In the genomic region with DNA sequence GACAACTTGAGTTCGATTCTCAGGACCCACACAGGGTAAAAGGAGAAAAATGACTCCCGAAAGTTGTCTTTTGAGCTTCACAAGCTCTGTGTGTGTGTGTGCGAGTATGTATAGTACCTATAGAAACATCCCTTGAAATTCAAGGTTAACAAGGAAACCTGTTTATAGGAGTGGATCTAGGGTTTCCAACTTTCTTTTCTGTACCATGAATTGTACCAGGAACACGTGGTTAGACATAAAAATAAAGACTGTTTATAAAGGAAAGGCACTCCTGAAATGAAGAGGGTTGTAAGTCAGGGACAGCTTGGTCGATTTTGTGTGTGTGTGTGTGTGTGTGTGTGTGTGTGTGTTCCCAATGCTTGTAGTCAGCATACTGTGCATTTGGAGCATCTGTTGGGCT, we compare ENCODE assay signal across 8 mouse cellular contexts. TPM values are rescaled to one million over a fixed set of nuclear protein-coding genes. Genes with fewer than 3 reads are reported as not detected.
DNase-seq lines count a peak whose midpoint lies in the region; ATAC-seq and TF ChIP-seq lines count a peak whose summit lies in the region.

No protein-coding gene starts in this region.

- TF ChIP-seq EP300 in stomach, postnatal 0 days (optimal IDR thresholded peaks at IDR 0.05): no peak

- H3K27me3 ChIP-seq in cerebellum, adult 2 months (ENCODE audit: control insufficient read depth, insufficient read depth, low read length): peaks cover under 1% of the 10 kb centered on the region; the same call in 1 of the 2 replicates
- H3K27me3 ChIP-seq in neural tube, embryonic 11.5 days (ENCODE audit: control insufficient read depth, insufficient read depth, low read length): peaks cover 7% of the 10 kb centered on the region
- H3K27me3 ChIP-seq in liver, embryonic 11.5 days (replicated peaks; ENCODE audit: control insufficient read depth, insufficient read depth, low read length): peaks cover 10% of the 10 kb centered on the region
- H3K27me3 ChIP-seq in stomach, postnatal 0 days (ENCODE audit: control insufficient read depth, insufficient read depth, low read length): no peaks in the 10 kb centered on the region

- H3K9ac ChIP-seq in neural tube, embryonic 11.5 days (ENCODE audit: low read length): peak overlapping the region; percentile 89
- H3K9ac ChIP-seq in liver, embryonic 11.5 days (ENCODE audit: low read depth, low read length): peak overlapping the region; percentile 87
- H3K9ac ChIP-seq in stomach, postnatal 0 days (ENCODE audit: low read length): peak overlapping the region; percentile 87; the same call in 1 of the 2 replicates

- 9% methylated on average over 5 of the region's 5 CpGs for WGBS in cerebellum, adult 2 months
- WGBS in neural tube, embryonic 11.5 days: 14% methylated on average over 5 of the region's 5 CpGs
- 11% methylated on average over 5 of the region's 5 CpGs for WGBS in liver, embryonic 11.5 days
- 10% methylated on average over 5 of the region's 5 CpGs for WGBS in stomach, postnatal 0 days

- peaks cover 3% of the 10 kb centered on the region; the same call in 1 of the 2 replicates for H3K36me3 ChIP-seq in neural tube, embryonic 11.5 days (ENCODE audit: control insufficient read depth, insufficient read depth, low read length)
- H3K36me3 ChIP-seq in liver, embryonic 11.5 days (ENCODE audit: control insufficient read depth, insufficient read depth, low read length): no peaks in the 10 kb centered on the region
- H3K36me3 ChIP-seq in stomach, postnatal 0 days (ENCODE audit: control insufficient read depth, insufficient read depth, low read length): peaks cover 3% of the 10 kb centered on the region; the same call in 1 of the 2 replicates

- H3K4me1 ChIP-seq in cerebellum, adult 2 months (ENCODE audit: control insufficient read depth, insufficient read depth, low read length): peaks cover 8% of the 10 kb centered on the region
- H3K4me1 ChIP-seq in neural tube, embryonic 11.5 days (ENCODE audit: control insufficient read depth, insufficient read depth, low read length): peaks cover 8% of the 10 kb centered on the region
- peaks cover 13% of the 10 kb centered on the region for H3K4me1 ChIP-seq in liver, embryonic 11.5 days (replicated peaks; ENCODE audit: control insufficient read depth, insufficient read depth, low read length)
- H3K4me1 ChIP-seq in stomach, postnatal 0 days (replicated peaks; ENCODE audit: control insufficient read depth, insufficient read depth): no peaks in the 10 kb centered on the region

- H3K9me3 ChIP-seq in neural tube, embryonic 11.5 days (ENCODE audit: control insufficient read depth, low read length): no peaks in the 10 kb centered on the region
- H3K9me3 ChIP-seq in liver, embryonic 11.5 days (ENCODE audit: control insufficient read depth, low read length): no peaks in the 10 kb centered on the region
- H3K9me3 ChIP-seq in stomach, postnatal 0 days (ENCODE audit: control insufficient read depth, low read length): no peaks in the 10 kb centered on the region

- no peak for ATAC-seq in neural tube, embryonic 11.5 days (ENCODE audit: insufficient read depth, low FRiP score, low TSS enrichment)
- ATAC-seq in liver, embryonic 11.5 days (replicated peaks; ENCODE audit: low FRiP score): no peak
- ATAC-seq in stomach, postnatal 0 days (ENCODE audit: low FRiP score, low TSS enrichment): no peak

- no peak for DNase-seq in cerebellum, adult 2 months
- no peak for DNase-seq in cerebellum, adult 18-20 months
- no peak for DNase-seq in neural tube, embryonic 11.5 days (ENCODE audit: low spot score)
- no peak for DNase-seq in neural tube, embryonic 10.5 days (ENCODE audit: extremely low spot score, low spot score)
- DNase-seq in liver, embryonic 11.5 days (ENCODE audit: low spot score): no peak
- no peak for DNase-seq in stomach, postnatal 0 days (ENCODE audit: low spot score)
- no peak for DNase-seq in adrenal gland, postnatal 4 days (ENCODE audit: low spot score in 2 of 2)
- DNase-seq in adrenal gland, adult 2 months: no peak

- no peak overlapping the region; the same call in 1 of the 2 replicates for H3K27ac ChIP-seq in cerebellum, adult 2 months (ENCODE audit: insufficient read depth, low read length)
- no peak overlapping the region for H3K27ac ChIP-seq in neural tube, embryonic 11.5 days (ENCODE audit: low read depth, low read length)
- no peak overlapping the region for H3K27ac ChIP-seq in liver, embryonic 11.5 days (ENCODE audit: low read depth, low read length)
- no peak overlapping the region for H3K27ac ChIP-seq in stomach, postnatal 0 days (replicated peaks)

- TF ChIP-seq CTCF in cerebellum, adult 2 months (IDR thresholded peaks at IDR 0.05; ENCODE audit: borderline replicate concordance, insufficient read depth, low read depth, low read length): no peak
- TF ChIP-seq CTCF in stomach, postnatal 0 days (IDR thresholded peaks at IDR 0.05; ENCODE audit: low read depth): no peak

- peak overlapping the region; percentile 75 for H3K4me3 ChIP-seq in cerebellum, adult 2 months (replicated peaks; ENCODE audit: insufficient read depth, low read depth, low read length)
- H3K4me3 ChIP-seq in neural tube, embryonic 11.5 days (ENCODE audit: low read depth, low read length): peak overlapping the region; percentile 91
- peak overlapping the region; percentile 91 for H3K4me3 ChIP-seq in liver, embryonic 11.5 days (ENCODE audit: low read depth, low read length)
- H3K4me3 ChIP-seq in stomach, postnatal 0 days (ENCODE audit: low read depth, low read length): peak overlapping the region; percentile 88

- peak overlapping the region; percentile 85 for H3K4me2 ChIP-seq in neural tube, embryonic 11.5 days (ENCODE audit: low read depth)
- H3K4me2 ChIP-seq in liver, embryonic 11.5 days: peak overlapping the region; percentile 93
- H3K4me2 ChIP-seq in stomach, postnatal 0 days (replicated peaks; ENCODE audit: low read depth): peak overlapping the region; percentile 90

- no peak for TF ChIP-seq POLR2A in cerebellum, adult 2 months (IDR thresholded peaks at IDR 0.05; ENCODE audit: borderline replicate concordance, insufficient read depth, low read length)

RNA-seq across cellular contexts. Expression of gene Mthfsd, which starts 0.5 kb away (rescaled TPM):
- 119 and 126 TPM in 2 replicates for polyA plus RNA-seq in cerebellum, adult 2 months (2012; rRNA removed)
- 56.9 and 63.7 TPM in 2 replicates for polyA plus RNA-seq in neural tube, embryonic 11.5 days (2014; fragmentation: Nextera tagmentation; extraction: Ambion mirVana)
- 48.1 and 50.6 TPM in 2 replicates for polyA plus RNA-seq in liver, embryonic 11.5 days (2014; fragmentation: Nextera tagmentation; extraction: Ambion mirVana)
- polyA plus RNA-seq in stomach, postnatal 0 days (2015; fragmentation: Nextera tagmentation; extraction: Ambion mirVana): 33.0 and 38.1 TPM in 2 replicates
- total RNA-seq in adrenal gland, postnatal 4 days (2021): 10 to 100 TPM; 39.2 to 42.7 TPM
- total RNA-seq in adrenal gland, adult 2 months (2021): 10 to 100 TPM; 31.8 to 35.6 TPM
- polyA plus RNA-seq in adrenal gland, adult 2 months (2012; rRNA removed): 62.7 and 65.6 TPM in 2 replicates

RNA-seq across cellular contexts. Expression of gene Foxc2, which starts 7.3 kb away (rescaled TPM):
- polyA plus RNA-seq in cerebellum, adult 2 months (2012; rRNA removed): 0.34 and 0.95 TPM in 2 replicates
- 15.4 and 15.5 TPM in 2 replicates for polyA plus RNA-seq in neural tube, embryonic 11.5 days (2014; fragmentation: Nextera tagmentation; extraction: Ambion mirVana)
- 2.6 and 3.4 TPM in 2 replicates for polyA plus RNA-seq in liver, embryonic 11.5 days (2014; fragmentation: Nextera tagmentation; extraction: Ambion mirVana)
- 0.40 and 0.41 TPM in 2 replicates for polyA plus RNA-seq in stomach, postnatal 0 days (2015; fragmentation: Nextera tagmentation; extraction: Ambion mirVana)
- 10 to 100 TPM in 1 of 2 experiments, 1 to 10 TPM in 1; 9.8 to 15.2 TPM for total RNA-seq in adrenal gland, postnatal 4 days (2021)
- 1 to 10 TPM; 3.3 to 6.3 TPM for total RNA-seq in adrenal gland, adult 2 months (2021)
- 14.4 and 15.2 TPM in 2 replicates for polyA plus RNA-seq in adrenal gland, adult 2 months (2012; rRNA removed)

RNA-seq across cellular contexts. Expression of gene Foxl1, which starts 19.1 kb away (rescaled TPM):
- polyA plus RNA-seq in cerebellum, adult 2 months (2012; rRNA removed): 0.11 TPM in 1 of 2 replicates, not detected in the other
- 1.1 and 1.3 TPM in 2 replicates for polyA plus RNA-seq in neural tube, embryonic 11.5 days (2014; fragmentation: Nextera tagmentation; extraction: Ambion mirVana)
- polyA plus RNA-seq in liver, embryonic 11.5 days (2014; fragmentation: Nextera tagmentation; extraction: Ambion mirVana): 0.61 and 0.73 TPM in 2 replicates
- polyA plus RNA-seq in stomach, postnatal 0 days (2015; fragmentation: Nextera tagmentation; extraction: Ambion mirVana): 2.8 and 2.9 TPM in 2 replicates
- total RNA-seq in adrenal gland, postnatal 4 days (2021): 1 to 10 TPM; 1.2 to 1.8 TPM
- total RNA-seq in adrenal gland, adult 2 months (2021): under 1 TPM; 0.09 to 0.38 TPM
- 0.62 and 0.66 TPM in 2 replicates for polyA plus RNA-seq in adrenal gland, adult 2 months (2012; rRNA removed)

RNA-seq across cellular contexts. Expression of gene Foxf1, which starts 24.5 kb away (rescaled TPM):
- polyA plus RNA-seq in cerebellum, adult 2 months (2012; rRNA removed): 1.2 and 1.7 TPM in 2 replicates
- polyA plus RNA-seq in neural tube, embryonic 11.5 days (2014; fragmentation: Nextera tagmentation; extraction: Ambion mirVana): 2.6 and 6.1 TPM in 2 replicates
- 37.6 and 37.8 TPM in 2 replicates for polyA plus RNA-seq in liver, embryonic 11.5 days (2014; fragmentation: Nextera tagmentation; extraction: Ambion mirVana)
- polyA plus RNA-seq in stomach, postnatal 0 days (2015; fragmentation: Nextera tagmentation; extraction: Ambion mirVana): 59.3 and 64.0 TPM in 2 replicates
- 1 to 10 TPM; 1.1 TPM for total RNA-seq in adrenal gland, postnatal 4 days (2021)
- under 1 TPM; 0.52 to 0.73 TPM for total RNA-seq in adrenal gland, adult 2 months (2021)
- polyA plus RNA-seq in adrenal gland, adult 2 months (2012; rRNA removed): 0.92 and 2.3 TPM in 2 replicates
